Mouse (Mus musculus) monocyte, adult 2 months (primary cell): ENCODE results near the gene Lgr6.
A peak's percentile ranks its signal among the peaks of the same experiment; 100 is the strongest.

ENCODE experiments used
- DNase-seq, 2 experiments: peaks; one replicate each; pipeline ENCODE4 v3.0.0; 2022; ENCODE audit warnings: low spot score in 2 of 2, low read depth in 1 of 2

Lgr6 gene

GRCm38 (mm10) chr1:135105124-135105523 lies at the start of gene Lgr6:
Lgr6 (minus strand) TSS chr1:135105276.
- DNase-seq: no peak

GRCm38 (mm10) chr1:135154411-135154959 lies 49.4 kb upstream of the Lgr6 start:
- peak; percentile 42 to 43 for DNase-seq

GRCm38 (mm10) chr1:135154011-135154410 lies 48.9 kb upstream of the Lgr6 start:
- DNase-seq: no peak

- DNase-seq: no peak
Measured at GRCm38 (mm10) chr1:135148996-135149395, 43.9 kb upstream of the Lgr6 start.

- no peak for DNase-seq
Measured at GRCm38 (mm10) chr1:135148476-135148875, 43.4 kb upstream of the Lgr6 start.

- DNase-seq: no peak
Measured at GRCm38 (mm10) chr1:135147702-135148058, 42.6 kb upstream of the Lgr6 start.

- DNase-seq: peak; percentile 84 to 89
Measured at GRCm38 (mm10) chr1:135146946-135147701, 42.0 kb upstream of the Lgr6 start.

GRCm38 (mm10) chr1:135146077-135146945 lies 41.2 kb upstream of the Lgr6 start, which contains the start of gene Arl8a:
Arl8a (plus strand) TSS chr1:135146824.
- DNase-seq: peak; percentile 30 to 64

GRCm38 (mm10) chr1:135143940-135144339 lies 38.9 kb upstream of the Lgr6 start:
- no peak for DNase-seq

- DNase-seq: no peak
Measured at GRCm38 (mm10) chr1:135142452-135142851, 37.4 kb upstream of the Lgr6 start.

GRCm38 (mm10) chr1:135139906-135140305 lies 34.8 kb upstream of the Lgr6 start:
- no peak for DNase-seq

- peak in 1 of 2 experiments; percentile 47 for DNase-seq
Measured at GRCm38 (mm10) chr1:135136500-135136899, 31.4 kb upstream of the Lgr6 start.

- no peak for DNase-seq
Measured at GRCm38 (mm10) chr1:135135111-135135787, 30.2 kb upstream of the Lgr6 start.

- DNase-seq: no peak
Measured at GRCm38 (mm10) chr1:135133678-135134435, 28.8 kb upstream of the Lgr6 start.

GRCm38 (mm10) chr1:135132893-135133369 lies 27.9 kb upstream of the Lgr6 start:
- no peak for DNase-seq

GRCm38 (mm10) chr1:135132473-135132872 lies 27.4 kb upstream of the Lgr6 start, which contains the start of gene Ptpn7:
Ptpn7 (plus strand) TSS chr1:135132700.
- DNase-seq: peak; percentile 70 to 85

- no peak for DNase-seq
Measured at GRCm38 (mm10) chr1:135131560-135131959, 26.5 kb upstream of the Lgr6 start.

- peak; percentile 39 to 49 for DNase-seq
Measured at GRCm38 (mm10) chr1:135131034-135131433, 26.0 kb upstream of the Lgr6 start.

GRCm38 (mm10) chr1:135130376-135131018 lies 25.4 kb upstream of the Lgr6 start:
- DNase-seq: no peak
